Mouse (Mus musculus) forebrain, embryonic 13.5 days (tissue): ENCODE measurements around the gene Gpr61. TPM values are rescaled to one million over a fixed set of nuclear protein-coding genes. Genes with fewer than 3 reads are reported as not detected.

ENCODE experiments used
- ATAC-seq: fragments of 200-750 bp; cut with Nextera tagmentation; 2 replicates; pipeline ENCODE4 v1.8.0; 2017
- H3K27ac ChIP-seq: fragments of 300-500 bp; sonication (generic); 2 replicates; pipeline ENCODE4 v1.5.1; 2015; ENCODE audit warnings: inconsistent platforms, mild to moderate bottlenecking, moderate library complexity
- H3K27me3 ChIP-seq: fragments of 300-500 bp; sonication (generic); 2 replicates; pipeline ENCODE4 v1.6.1; 2015; ENCODE audit warnings: mild to moderate bottlenecking, inconsistent platforms
- H3K36me3 ChIP-seq: fragments of 300-500 bp; sonication (generic); 2 replicates; pipeline ENCODE4 v1.6.1; 2015; ENCODE audit warnings: mild to moderate bottlenecking, inconsistent platforms; ENCODE audit not compliant: poor library complexity, severe bottlenecking
- H3K4me1 ChIP-seq: fragments of 300-500 bp; sonication (generic); 2 replicates; pipeline ENCODE4 v1.6.1; 2015; ENCODE audit warnings: inconsistent platforms
- H3K4me2 ChIP-seq: fragments of 300-500 bp; sonication (generic); 2 replicates; pipeline ENCODE4 v1.6.1; 2015; ENCODE audit warnings: inconsistent platforms, mild to moderate bottlenecking, moderate library complexity
- H3K4me3 ChIP-seq: fragments of 300-500 bp; sonication (generic); 2 replicates; pipeline ENCODE4 v1.5.1; 2015; ENCODE audit warnings: mild to moderate bottlenecking, inconsistent platforms
- H3K9ac ChIP-seq: fragments of 300-500 bp; sonication (generic); 2 replicates; pipeline ENCODE4 v1.6.1; 2015; ENCODE audit warnings: mild to moderate bottlenecking, inconsistent platforms
- H3K9me3 ChIP-seq: fragments of 300-500 bp; sonication (generic); replicated peaks from 2 replicates; pipeline ENCODE4 v1.6.1; 2016; ENCODE audit warnings: inconsistent platforms
- WGBS: fragments of 180-500 bp; shearing (Covaris S2); methylation state at CpG from one replicate; pipeline ENCODE4 v1.1.7; 2015; 5-methylcytosine and 5-hydroxymethylcytosine counted together
- polyA plus RNA-seq: library from polyadenylated mRNA; unstranded; fragments of >200 nt; fragmentation: Nextera tagmentation; extraction: Ambion mirVana; gene quantifications from 2 replicates; pipeline ENCODE4 v1.2.1, GENCODE M21; 2015

Gene Gpr61
- polyA plus RNA-seq, 1 experiment from 2014 or later: 1.0 TPM

- 94% methylated on average over 6 of the region's 6 CpGs for WGBS
- Histone ChIP-seq H3K9me3 (no peaks in the 10 kb centered on the region), H3K4me3 (no peak overlapping the region), H3K4me2 (no peak overlapping the region), H3K27ac (no peak overlapping the region), H3K9ac (no peak overlapping the region), H3K4me1 (no peaks in the 10 kb centered on the region), H3K36me3 (peaks cover 75% of the 10 kb centered on the region), H3K27me3 (no peaks in the 10 kb centered on the region)
- no peak for ATAC-seq
These were observed 37.2 kb downstream of the Gpr61 start for GRCm38 (mm10) chr3:108117465-108117864.

- Histone ChIP-seq H3K36me3 (peaks cover 80% of the 10 kb centered on the region), H3K4me3 (no peak overlapping the region), H3K9me3 (no peaks in the 10 kb centered on the region), H3K27ac (no peak overlapping the region), H3K4me2 (no peak overlapping the region), H3K9ac (no peak overlapping the region), H3K27me3 (no peaks in the 10 kb centered on the region), H3K4me1 (no peaks in the 10 kb centered on the region)
- WGBS: 94% methylated on average over 7 of the region's 7 CpGs
- no peak for ATAC-seq
These were observed 40.9 kb downstream of the Gpr61 start for GRCm38 (mm10) chr3:108113591-108114289.

- no peaks in the 10 kb centered on the region for H3K27me3 ChIP-seq
- no peak overlapping the region for H3K9ac ChIP-seq
- WGBS: 76% methylated on average over 4 of the region's 4 CpGs
- H3K4me3 ChIP-seq: no peak overlapping the region
- H3K9me3 ChIP-seq: no peaks in the 10 kb centered on the region
- H3K27ac ChIP-seq: no peak overlapping the region
- H3K36me3 ChIP-seq: peaks cover 78% of the 10 kb centered on the region
- ATAC-seq: no peak
- no peaks in the 10 kb centered on the region for H3K4me1 ChIP-seq
- H3K4me2 ChIP-seq: no peak overlapping the region
These were observed 42.0 kb downstream of the Gpr61 start for GRCm38 (mm10) chr3:108112666-108113065.

GRCm38 (mm10) chr3:108112246-108112645 is 42.4 kb downstream of the Gpr61 start:
- Histone ChIP-seq H3K36me3 (peaks cover 76% of the 10 kb centered on the region), H3K27me3 (no peaks in the 10 kb centered on the region), H3K4me2 (no peak overlapping the region), H3K9ac (no peak overlapping the region), H3K27ac (no peak overlapping the region; the same call in 1 of the 2 replicates), H3K4me1 (no peaks in the 10 kb centered on the region), H3K4me3 (no peak overlapping the region), H3K9me3 (no peaks in the 10 kb centered on the region)
- 87% methylated on average over 7 of the region's 7 CpGs for WGBS
- no peak for ATAC-seq

GRCm38 (mm10) chr3:108111320-108111719 is 43.4 kb downstream of the Gpr61 start:
- no peak overlapping the region for H3K4me3 ChIP-seq
- H3K9ac ChIP-seq: no peak overlapping the region
- no peaks in the 10 kb centered on the region for H3K4me1 ChIP-seq
- no peak overlapping the region for H3K4me2 ChIP-seq
- 90% methylated on average over 5 of the region's 5 CpGs for WGBS
- no peak for ATAC-seq
- peaks cover 72% of the 10 kb centered on the region for H3K36me3 ChIP-seq
- no peaks in the 10 kb centered on the region for H3K27me3 ChIP-seq
- no peak overlapping the region for H3K27ac ChIP-seq
- H3K9me3 ChIP-seq: no peaks in the 10 kb centered on the region

GRCm38 (mm10) chr3:108105281-108105680 is 49.4 kb downstream of the Gpr61 start:
- no peak for ATAC-seq
- peaks cover 36% of the 10 kb centered on the region for H3K36me3 ChIP-seq
- H3K27me3 ChIP-seq: no peaks in the 10 kb centered on the region
- H3K4me3 ChIP-seq: no peak overlapping the region
- 86% methylated on average over 3 of the region's 3 CpGs for WGBS
- H3K4me2 ChIP-seq: no peak overlapping the region
- no peak overlapping the region for H3K27ac ChIP-seq
- no peak overlapping the region for H3K9ac ChIP-seq
- peaks cover 18% of the 10 kb centered on the region for H3K4me1 ChIP-seq
- no peaks in the 10 kb centered on the region for H3K9me3 ChIP-seq

GRCm38 (mm10) chr3:108102075-108102474 is 52.6 kb downstream of the Gpr61 start:
- Histone ChIP-seq H3K36me3 (peaks cover 10% of the 10 kb centered on the region; the same call in 1 of the 2 replicates), H3K4me3 (no peak overlapping the region), H3K9me3 (no peaks in the 10 kb centered on the region), H3K4me1 (peaks cover 18% of the 10 kb centered on the region), H3K27ac (peak overlapping the region; percentile 84), H3K4me2 (peak overlapping the region; percentile 11; the same call in 1 of the 2 replicates), H3K9ac (no peak overlapping the region), H3K27me3 (no peaks in the 10 kb centered on the region)
- 55% methylated on average over 6 of the region's 6 CpGs for WGBS
- peak; percentile 60 for ATAC-seq

- peak overlapping the region; percentile 84 for H3K27ac ChIP-seq
- peak; percentile 87 for ATAC-seq
These were observed 53.1 kb downstream of the Gpr61 start for GRCm38 (mm10) chr3:108101594-108101993.

More at GRCm38 (mm10) chr3:108101594-108101993, 53.1 kb downstream of the Gpr61 start:
- Histone ChIP-seq H3K4me2 (peak overlapping the region; percentile 11; the same call in 1 of the 2 replicates), H3K27me3 (no peaks in the 10 kb centered on the region), H3K36me3 (peaks cover 10% of the 10 kb centered on the region; the same call in 1 of the 2 replicates), H3K4me3 (no peak overlapping the region), H3K9me3 (no peaks in the 10 kb centered on the region), H3K4me1 (peaks cover 18% of the 10 kb centered on the region), H3K9ac (no peak overlapping the region)
- 20% methylated on average over 3 of the region's 3 CpGs for WGBS

Other genes starting within 250 kb of the Gpr61 start
- gene Gstm7, start 223.1 kb downstream of the Gpr61 start, polyA plus RNA-seq: 83.5 and 89.2 TPM in 2 replicates
- gene Gstm6, start 211.1 kb downstream of the Gpr61 start, polyA plus RNA-seq: 11.7 and 11.9 TPM in 2 replicates
- 0.14 and 0.26 TPM in 2 replicates for gene Gstm3, start 185.6 kb downstream of the Gpr61 start, polyA plus RNA-seq
- 2.8 and 3.6 TPM in 2 replicates for gene Gstm2, start 168.4 kb downstream of the Gpr61 start, polyA plus RNA-seq
- gene Gstm1, start 136.9 kb downstream of the Gpr61 start, polyA plus RNA-seq: 27.5 and 28.4 TPM in 2 replicates
- gene Gstm4, start 110.0 kb downstream of the Gpr61 start, polyA plus RNA-seq: 10.8 and 11.4 TPM in 2 replicates
- 38.6 and 45.3 TPM in 2 replicates for gene Ampd2, start 68.2 kb downstream of the Gpr61 start, polyA plus RNA-seq
- 0.44 and 0.57 TPM in 2 replicates for gene Gnat2, start 62.1 kb downstream of the Gpr61 start, polyA plus RNA-seq
- 173 and 180 TPM in 2 replicates for gene Gnai3, start 8.7 kb downstream of the Gpr61 start, polyA plus RNA-seq
- 6.4 and 8.1 TPM in 2 replicates for gene Amigo1, start 31.5 kb upstream of the Gpr61 start, polyA plus RNA-seq
- 3.6 and 4.7 TPM in 2 replicates for gene Cyb561d1, start 46.3 kb upstream of the Gpr61 start, polyA plus RNA-seq
- 29.0 and 30.3 TPM in 2 replicates for gene Atxn7l2, start 56.1 kb upstream of the Gpr61 start, polyA plus RNA-seq
- gene Sypl2, start 71.8 kb upstream of the Gpr61 start, polyA plus RNA-seq: 2.5 TPM in 2 replicates
- gene Psma5, start 102.0 kb upstream of the Gpr61 start, polyA plus RNA-seq: 298 and 305 TPM in 2 replicates
- 13.5 and 13.9 TPM in 2 replicates for gene Sort1, start 129.2 kb upstream of the Gpr61 start, polyA plus RNA-seq
- gene Mybphl, start 210.0 kb upstream of the Gpr61 start, polyA plus RNA-seq: not detected in 2 replicates
- gene Psrc1, start 229.0 kb upstream of the Gpr61 start, polyA plus RNA-seq: 68.6 and 68.9 TPM in 2 replicates